Mouse (Mus musculus) spleen, adult 2 months (tissue): ENCODE measurements around the gene Esyt1.

Source experiments
- CTCF ChIP-seq: fragments of 200-500 bp; IDR thresholded peaks from 2 replicates; pipeline ENCODE4 v1.5.1; 2011; ENCODE audit warnings: mild to moderate bottlenecking, inconsistent platforms; ENCODE audit not compliant: insufficient read depth, insufficient read length, insufficient replicate concordance; ENCODE audit errors: extremely low read depth
- POLR2A ChIP-seq: fragments of 200-500 bp; IDR thresholded peaks from 2 replicates; pipeline ENCODE4 v1.6.1; 2011; ENCODE audit warnings: low read depth, low read length, inconsistent platforms

- no peak for TF ChIP-seq CTCF
- TF ChIP-seq POLR2A: no peak; the same call in 1 of the 2 replicates
Observed at GRCm38 (mm10) chr10:128504641-128505370, 20.9 kb downstream of the Esyt1 start.
